Mouse (Mus musculus): ENCODE results near the gene Vps11.
"Not testable (repeated sequence)": the region's sequence is repeated elsewhere in the genome, so short reads cannot be mapped to it uniquely, and the experiment has no call there.

The Vps11 gene

GRCm38 (mm10) chr9:44314257-44314547 lies 47.3 kb downstream of the Vps11 start:
- no peak for DNase-seq (ENCODE audit: low spot score)

GRCm38 (mm10) chr9:44313476-44314256 lies 47.8 kb downstream of the Vps11 start:
- peak; percentile 43 for DNase-seq (ENCODE audit: low spot score)

DNA sequence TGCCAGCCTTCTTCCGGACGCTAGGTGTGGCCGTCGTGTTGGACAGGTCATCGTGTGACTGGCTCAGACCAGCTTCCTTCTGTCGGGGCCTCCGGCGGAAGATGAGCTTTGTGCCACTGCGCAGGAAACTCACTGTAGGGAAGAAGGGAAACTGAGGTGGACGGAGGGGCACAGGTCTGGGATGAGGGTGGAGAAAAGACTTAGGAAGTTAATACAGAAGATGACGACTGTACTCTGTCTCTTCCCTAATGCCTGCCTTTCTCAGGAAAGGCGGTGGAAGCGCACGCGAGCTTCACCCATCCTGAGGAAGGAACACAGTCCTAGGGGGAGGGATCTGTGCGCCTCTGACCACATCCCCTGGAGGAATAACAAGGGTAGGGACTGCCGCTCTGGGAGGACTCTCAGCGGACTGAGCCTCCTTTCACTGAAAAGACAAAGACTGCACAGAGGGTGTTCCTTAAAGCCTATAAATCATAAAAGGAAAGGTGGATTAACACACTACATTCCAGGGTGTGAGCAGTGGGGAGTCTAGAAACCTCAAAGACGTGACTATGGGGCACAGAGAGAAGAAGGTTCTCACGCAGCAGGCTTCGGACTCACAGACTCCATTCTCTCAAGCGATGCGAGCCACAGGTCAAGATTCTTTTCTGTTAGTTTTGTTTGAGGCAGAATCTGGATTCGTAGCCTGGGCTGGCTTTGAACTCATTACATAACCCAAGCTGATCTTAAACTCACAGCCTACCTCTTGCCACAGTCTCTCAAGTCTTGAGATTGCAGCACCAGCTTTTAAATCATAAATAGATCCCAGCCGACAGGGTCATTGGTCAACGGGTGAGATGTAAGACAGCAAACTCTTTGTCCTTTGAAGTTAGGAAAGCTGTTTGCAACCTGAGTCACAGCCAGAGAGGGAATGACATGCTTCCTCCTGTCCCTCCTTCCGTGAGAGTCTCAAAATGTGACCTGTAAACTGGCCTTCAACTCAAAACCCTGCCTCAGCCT lies 50.0 kb downstream of the Vps11 start:
- DNase-seq (ENCODE audit: low spot score), result no peak

DNA sequence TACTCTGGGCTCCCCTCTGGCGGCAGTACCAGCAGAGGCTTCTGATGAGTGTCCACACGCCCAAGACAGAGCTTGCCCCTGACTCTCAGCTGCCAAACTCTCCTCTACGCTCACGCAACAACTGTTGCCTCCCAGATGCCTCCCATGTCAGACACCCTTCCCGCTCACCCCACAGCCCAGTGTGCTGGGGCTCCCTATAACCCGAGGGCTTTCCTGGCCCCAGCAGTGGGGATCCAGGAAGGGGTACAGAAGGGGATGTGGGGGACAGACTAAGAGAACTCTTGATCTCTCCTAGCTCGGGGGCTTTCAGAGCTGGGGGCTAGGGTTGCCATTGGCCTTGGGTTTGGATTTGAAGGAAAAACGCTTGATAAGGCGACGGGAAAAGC lies 50.7 kb downstream of the Vps11 start:
- no peak for DNase-seq (ENCODE audit: low spot score)

GRCm38 (mm10) chr9:44309756-44310155 lies 51.7 kb downstream of the Vps11 start:
- no peak for DNase-seq (ENCODE audit: low spot score)

- DNase-seq (ENCODE audit: low spot score), result no peak
Measured at GRCm38 (mm10) chr9:44307248-44307647, 54.2 kb downstream of the Vps11 start.

DNA sequence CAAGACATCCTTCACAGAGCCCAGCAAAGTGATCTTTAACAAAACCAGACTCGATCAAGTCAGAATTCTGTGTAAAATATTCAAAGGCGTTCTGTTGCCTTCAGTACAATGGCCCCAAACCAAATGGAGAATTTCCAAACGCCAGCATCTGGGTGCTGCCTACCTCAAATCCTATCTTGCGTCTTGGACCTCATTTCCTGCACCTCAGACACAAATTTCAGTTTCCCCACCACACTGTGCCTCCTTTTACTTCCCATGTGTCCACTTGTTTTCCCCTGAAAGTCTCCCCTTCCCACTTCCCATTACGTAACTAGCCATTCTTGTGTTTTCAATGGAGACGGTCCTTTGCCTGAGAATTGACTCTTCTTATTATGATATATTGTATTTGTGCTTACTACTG lies 54.9 kb downstream of the Vps11 start:
- no peak for DNase-seq (ENCODE audit: low spot score)

- peak; percentile 94 for DNase-seq (ENCODE audit: low spot score)
Measured at GRCm38 (mm10) chr9:44305466-44306079, 55.9 kb downstream of the Vps11 start, which contains the start of gene Hinfp. Gene Hinfp, minus strand, starts transcription at chr9:44305671.

DNA sequence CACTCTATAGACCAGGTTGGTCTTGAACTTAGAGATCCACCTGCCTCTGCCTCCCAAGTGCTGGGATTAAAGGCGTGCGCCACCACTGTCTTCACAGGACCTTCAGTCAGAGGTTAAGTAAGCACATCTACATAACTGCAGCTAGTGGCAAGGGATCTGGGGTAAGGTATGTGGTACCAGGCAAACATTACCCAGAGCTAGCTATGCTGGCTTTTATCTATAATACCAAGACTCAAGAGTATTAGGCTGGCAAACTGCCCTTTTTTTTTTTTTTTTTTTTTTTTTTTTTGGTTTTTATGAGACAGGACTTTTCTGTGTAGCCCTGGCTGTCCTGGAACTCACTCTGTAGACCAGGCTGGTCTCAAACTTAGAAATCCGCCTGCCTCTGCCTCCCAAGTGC lies 61.5 kb downstream of the Vps11 start:
- not testable (repeated sequence) for DNase-seq (ENCODE audit: low spot score)
